Mouse (Mus musculus) hindbrain, embryonic 10.5 days (tissue): ENCODE measurements around the gene Adcy3. TPM values are rescaled to one million over a fixed set of nuclear protein-coding genes. Genes with fewer than 3 reads are reported as not detected.

ENCODE experiments used
- DNase-seq: peaks from one replicate; pipeline ENCODE4 v3.0.0-alpha.2; 2017; ENCODE audit warnings: low spot score
- H3K27ac ChIP-seq: fragments of 300-500 bp; sonication (generic); 2 replicates; pipeline ENCODE4 v1.5.1; 2016; ENCODE audit warnings: mild to moderate bottlenecking, moderate library complexity
- H3K27me3 ChIP-seq: fragments of 300-500 bp; sonication (generic); 2 replicates; pipeline ENCODE4 v1.6.1; 2016; ENCODE audit warnings: mild to moderate bottlenecking; ENCODE audit not compliant: poor library complexity, insufficient read depth, severe bottlenecking
- H3K36me3 ChIP-seq: fragments of 300-500 bp; sonication (generic); 2 replicates; pipeline ENCODE4 v1.6.1; 2016; ENCODE audit warnings: mild to moderate bottlenecking, moderate library complexity
- H3K4me1 ChIP-seq: fragments of 300-500 bp; sonication (generic); replicated peaks from 2 replicates; pipeline ENCODE4 v1.6.1; 2016; ENCODE audit warnings: mild to moderate bottlenecking
- H3K4me3 ChIP-seq: fragments of 300-500 bp; sonication (generic); 2 replicates; pipeline ENCODE4 v1.5.1; 2016; ENCODE audit warnings: mild to moderate bottlenecking, moderate library complexity
- H3K9me3 ChIP-seq: fragments of 300-500 bp; sonication (generic); 2 replicates; pipeline ENCODE4 v1.6.1; 2016; ENCODE audit warnings: mild to moderate bottlenecking, moderate library complexity
- WGBS: fragments of 180-500 bp; shearing (Covaris S2); methylation state at CpG from one replicate; pipeline ENCODE4 v1.1.7; 2016; 5-methylcytosine and 5-hydroxymethylcytosine counted together
- polyA plus RNA-seq: library from polyadenylated mRNA; unstranded; fragments of >200 nt; fragmentation: Nextera tagmentation; extraction: Ambion mirVana; gene quantifications from 2 replicates; pipeline ENCODE4 v1.2.1, GENCODE M21; 2016

The Adcy3 gene
- polyA plus RNA-seq: 4.8 and 4.9 TPM in 2 replicates

DNA sequence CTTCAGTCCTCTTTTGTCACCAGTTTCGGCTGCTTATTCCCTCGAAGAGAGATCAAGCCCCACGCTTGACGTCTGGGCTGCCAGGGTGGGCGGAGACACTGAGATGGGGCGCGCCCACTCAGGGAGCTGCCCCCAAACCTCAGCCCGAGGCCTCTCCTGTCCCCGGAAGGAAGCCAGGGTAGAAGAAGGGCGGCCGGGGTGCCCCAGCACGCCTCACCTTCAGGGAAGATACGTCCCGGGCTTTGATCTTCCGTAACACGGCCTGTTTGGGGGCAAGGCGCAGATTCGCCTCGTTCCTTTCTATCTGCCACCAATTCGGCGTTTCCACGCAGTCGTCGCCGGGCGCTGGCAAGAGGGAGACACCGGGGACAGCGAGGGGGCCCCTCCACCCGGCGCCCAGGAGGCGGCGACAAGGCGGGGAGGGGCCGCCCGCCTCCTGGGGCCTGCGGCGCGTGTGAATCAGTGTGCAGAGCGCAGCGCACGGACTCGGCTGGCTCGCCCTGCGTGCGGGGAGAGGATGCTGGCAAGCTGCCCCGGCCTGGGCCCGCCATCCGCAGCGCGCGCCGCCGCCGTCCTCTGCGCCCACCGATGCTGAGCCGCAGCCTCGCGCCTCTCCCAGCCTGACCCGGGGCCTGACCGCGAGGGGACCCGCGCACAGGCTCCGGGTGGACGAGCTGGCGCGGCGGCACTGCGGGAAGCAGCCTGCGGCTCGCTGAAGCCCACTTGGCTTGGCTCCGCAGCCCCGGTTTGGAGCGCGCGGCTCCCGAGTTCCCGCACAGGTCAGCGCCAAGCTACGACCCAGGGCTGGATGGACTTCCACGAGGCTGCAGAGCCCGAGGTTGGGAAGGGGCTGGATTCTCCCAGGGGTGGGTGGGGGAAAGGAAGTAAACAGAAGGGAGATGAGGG, at the start of gene Adcy3:
Adcy3 (plus strand) TSS at position 163 of the 906 bp plus-strand sequence.
- WGBS: under 1% methylated on average over 83 of the region's 83 CpGs
- peak; percentile 62 for DNase-seq
- Histone ChIP-seq H3K4me3 (peak within 1 kb of the TSS; percentile 69), H3K27ac (peak within 1 kb of the TSS; percentile 85), H3K36me3 (0 out of 2 replicates have a peak, but pooled peaks cover 8% of the 10 kb centered on the region), H3K4me1 (peaks cover 30% of the 10 kb centered on the region), H3K9me3 (no peaks in the 10 kb centered on the region), H3K27me3 (peaks cover 22% of the 10 kb centered on the region)

- Histone ChIP-seq H3K9me3 (no peaks in the 10 kb centered on the region), H3K27ac (peak overlapping the region; percentile 97; the same call in 1 of the 2 replicates), H3K36me3 (peaks cover 31% of the 10 kb centered on the region), H3K27me3 (no peaks in the 10 kb centered on the region), H3K4me1 (peaks cover 23% of the 10 kb centered on the region; the same call in 1 of the 2 replicates), H3K4me3 (peak overlapping the region; percentile 66)
- 80% methylated on average over 8 of the region's 8 CpGs for WGBS
- DNase-seq: no peak
Measured at GRCm38 (mm10) chr12:4083441-4083840, 49.5 kb upstream of the Adcy3 start.

- WGBS: 77% methylated on average over 4 of the region's 4 CpGs
- H3K27me3 ChIP-seq: no peaks in the 10 kb centered on the region
- H3K9me3 ChIP-seq: no peaks in the 10 kb centered on the region
- H3K36me3 ChIP-seq: peaks cover 81% of the 10 kb centered on the region
- H3K27ac ChIP-seq: no peak overlapping the region
- DNase-seq: peak; percentile 71
- H3K4me3 ChIP-seq: no peak overlapping the region
- no peaks in the 10 kb centered on the region for H3K4me1 ChIP-seq
Measured at GRCm38 (mm10) chr12:4107383-4107782, 25.5 kb upstream of the Adcy3 start.

DNA sequence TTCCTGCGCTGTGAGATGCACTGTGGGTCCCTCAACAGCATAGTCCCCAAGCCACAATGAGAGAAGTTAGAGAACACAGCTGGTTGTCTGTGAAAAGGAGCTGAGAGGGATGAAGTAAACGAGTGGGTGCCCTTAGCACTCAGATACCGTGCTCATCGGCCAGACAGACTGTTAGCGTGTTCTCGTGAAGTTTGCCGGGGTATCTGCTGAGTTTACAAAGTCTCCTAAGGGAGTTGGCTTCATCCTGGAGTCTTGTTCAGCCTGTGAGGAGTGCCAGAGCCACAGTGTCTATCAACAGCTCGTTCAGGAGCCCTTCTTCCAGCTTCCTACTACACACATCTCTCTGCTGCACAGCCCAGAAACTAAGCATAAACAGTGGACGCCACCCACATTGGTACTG, 16.8 kb upstream of the Adcy3 start:
- Histone ChIP-seq H3K9me3 (no peaks in the 10 kb centered on the region), H3K4me1 (no peaks in the 10 kb centered on the region), H3K4me3 (no peak overlapping the region), H3K36me3 (peaks cover 2% of the 10 kb centered on the region; the same call in 1 of the 2 replicates), H3K27ac (no peak overlapping the region), H3K27me3 (no peaks in the 10 kb centered on the region)
- DNase-seq: no peak
- 90% methylated on average over 9 of the region's 9 CpGs for WGBS

- Histone ChIP-seq H3K9me3 (no peaks in the 10 kb centered on the region), H3K4me1 (no peaks in the 10 kb centered on the region), H3K27me3 (no peaks in the 10 kb centered on the region), H3K27ac (no peak overlapping the region), H3K36me3 (peaks cover 2% of the 10 kb centered on the region; the same call in 1 of the 2 replicates), H3K4me3 (no peak overlapping the region)
- WGBS: 81% methylated on average over 3 of the region's 3 CpGs
- DNase-seq: no peak
Measured at GRCm38 (mm10) chr12:4117136-4117535, 15.8 kb upstream of the Adcy3 start.

DNA sequence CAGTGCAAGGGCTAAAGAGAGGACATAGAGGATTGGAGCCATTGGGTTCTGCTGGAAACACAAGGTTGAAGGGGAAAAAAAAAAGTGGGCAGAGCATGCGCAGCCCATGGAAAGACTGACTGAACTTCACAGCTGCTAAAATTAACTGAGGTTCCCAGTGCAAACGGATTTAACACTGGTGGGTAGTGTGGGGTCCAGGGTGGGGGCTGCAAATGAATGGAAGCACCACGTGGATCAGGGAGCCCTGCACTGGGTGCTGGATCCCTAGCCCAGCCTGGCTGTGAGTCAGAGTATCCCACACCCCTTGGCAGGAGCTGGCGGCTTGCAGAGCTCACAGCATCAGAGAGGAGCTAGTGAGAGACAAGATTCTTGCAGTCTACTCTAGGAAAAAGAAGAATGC, 15.3 kb upstream of the Adcy3 start:
- Histone ChIP-seq H3K9me3 (no peaks in the 10 kb centered on the region), H3K4me3 (no peak overlapping the region), H3K27me3 (no peaks in the 10 kb centered on the region), H3K4me1 (no peaks in the 10 kb centered on the region), H3K27ac (no peak overlapping the region), H3K36me3 (no peaks in the 10 kb centered on the region)
- WGBS: 74% methylated on average over 4 of the region's 4 CpGs
- no peak for DNase-seq

- H3K9me3 ChIP-seq: no peaks in the 10 kb centered on the region
- no peaks in the 10 kb centered on the region for H3K36me3 ChIP-seq
- DNase-seq: no peak
- peaks cover 7% of the 10 kb centered on the region; the same call in 1 of the 2 replicates for H3K4me1 ChIP-seq
- H3K4me3 ChIP-seq: no peak overlapping the region
- peaks cover 4% of the 10 kb centered on the region for H3K27me3 ChIP-seq
- H3K27ac ChIP-seq: no peak overlapping the region
- WGBS: 80% methylated on average over 7 of the region's 7 CpGs
Measured at GRCm38 (mm10) chr12:4127346-4127745, 5.6 kb upstream of the Adcy3 start.

DNA sequence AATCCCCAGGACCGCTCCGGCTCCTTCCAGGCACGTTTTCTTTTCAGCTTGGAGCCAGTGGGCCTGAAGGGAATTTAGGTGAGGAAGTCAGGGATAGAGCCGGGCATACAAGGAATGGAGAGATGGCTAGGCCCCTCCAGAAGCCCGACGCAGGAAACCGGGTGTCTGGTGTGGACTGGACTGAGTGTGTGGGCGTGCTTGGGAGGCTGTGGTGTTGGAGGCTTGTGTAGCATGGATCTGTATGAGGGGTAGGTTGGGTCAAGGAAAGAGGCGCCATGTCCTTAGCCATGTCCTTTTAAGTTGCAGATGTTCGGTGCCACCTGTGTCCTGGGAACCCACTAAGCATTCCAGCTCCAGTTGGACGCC, 927 bp downstream of the Adcy3 start:
- Histone ChIP-seq H3K9me3 (no peaks in the 10 kb centered on the region), H3K4me1 (peaks cover 29% of the 10 kb centered on the region), H3K27me3 (peaks cover 22% of the 10 kb centered on the region), H3K4me3 (peak overlapping the region; percentile 69), H3K36me3 (0 out of 2 replicates have a peak, but pooled peaks cover 8% of the 10 kb centered on the region), H3K27ac (peak overlapping the region; percentile 85)
- no peak for DNase-seq
- 33% methylated on average over 11 of the region's 11 CpGs for WGBS

- WGBS: 90% methylated on average over 5 of the region's 5 CpGs
- no peaks in the 10 kb centered on the region for H3K36me3 ChIP-seq
- 0 out of 2 replicates have a peak, but pooled peaks cover 7% of the 10 kb centered on the region for H3K4me1 ChIP-seq
- H3K27ac ChIP-seq: no peak overlapping the region
- no peak overlapping the region for H3K4me3 ChIP-seq
- no peaks in the 10 kb centered on the region; the same call in 1 of the 2 replicates for H3K27me3 ChIP-seq
- H3K9me3 ChIP-seq: no peaks in the 10 kb centered on the region
- no peak for DNase-seq
Measured at GRCm38 (mm10) chr12:4143179-4143578, 10.3 kb downstream of the Adcy3 start.

- H3K4me1 ChIP-seq: no peaks in the 10 kb centered on the region
- H3K9me3 ChIP-seq: no peaks in the 10 kb centered on the region
- H3K4me3 ChIP-seq: no peak overlapping the region
- no peaks in the 10 kb centered on the region for H3K27me3 ChIP-seq
- H3K36me3 ChIP-seq: no peaks in the 10 kb centered on the region
- WGBS: 88% methylated on average over 2 of the region's 2 CpGs
- DNase-seq: no peak
- H3K27ac ChIP-seq: no peak overlapping the region
Measured at GRCm38 (mm10) chr12:4150936-4151335, 18.0 kb downstream of the Adcy3 start.

- Histone ChIP-seq H3K9me3 (no peaks in the 10 kb centered on the region), H3K4me3 (no peak overlapping the region), H3K4me1 (no peaks in the 10 kb centered on the region), H3K36me3 (no peaks in the 10 kb centered on the region), H3K27me3 (no peaks in the 10 kb centered on the region), H3K27ac (no peak overlapping the region)
- DNase-seq: no peak
- 90% methylated on average over 3 of the region's 3 CpGs for WGBS
Measured at GRCm38 (mm10) chr12:4151969-4152368, 19.1 kb downstream of the Adcy3 start.

DNA sequence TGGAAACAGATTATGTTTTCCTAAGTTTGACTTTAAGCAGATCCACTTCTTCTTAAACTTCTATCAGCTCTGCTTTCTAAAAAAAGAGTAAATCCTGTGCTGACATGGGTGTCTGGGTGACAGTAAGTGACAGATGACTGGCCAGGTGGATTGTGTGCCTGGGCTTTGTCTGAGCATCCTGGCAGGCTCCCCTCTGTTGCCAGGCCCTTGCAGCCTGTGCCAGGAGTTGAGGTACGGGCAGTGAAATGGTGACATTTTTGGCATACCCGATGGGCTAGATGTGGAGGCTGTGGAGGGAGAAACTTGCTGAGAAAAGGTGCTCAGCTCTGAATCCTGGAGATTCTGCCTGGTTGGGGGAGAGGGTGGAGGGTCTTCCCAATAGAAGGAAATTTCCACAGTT, 24.6 kb downstream of the Adcy3 start:
- 90% methylated on average over 2 of the region's 2 CpGs for WGBS
- Histone ChIP-seq H3K9me3 (no peaks in the 10 kb centered on the region), H3K27ac (no peak overlapping the region)

GRCm38 (mm10) chr12:4158179-4158578, 25.3 kb downstream of the Adcy3 start:
- Histone ChIP-seq H3K36me3 (no peaks in the 10 kb centered on the region), H3K27ac (no peak overlapping the region), H3K4me3 (no peak overlapping the region), H3K27me3 (no peaks in the 10 kb centered on the region), H3K9me3 (no peaks in the 10 kb centered on the region), H3K4me1 (peaks cover 6% of the 10 kb centered on the region; the same call in 1 of the 2 replicates)
- WGBS: 89% methylated on average over 3 of the region's 3 CpGs
- DNase-seq: no peak

More for the DNA sequence above, 24.6 kb downstream of the Adcy3 start:
- Histone ChIP-seq H3K4me3 (no peak overlapping the region), H3K4me1 (0 out of 2 replicates have a peak, but pooled peaks cover 6% of the 10 kb centered on the region), H3K27me3 (no peaks in the 10 kb centered on the region), H3K36me3 (no peaks in the 10 kb centered on the region)
- no peak for DNase-seq
